Mouse (Mus musculus): Measurements from ENCODE around the gene Olfr1029.
"Not testable (repeated sequence)": the region's sequence is repeated elsewhere in the genome, so short reads cannot be mapped to it uniquely, and the experiment has no call there.

The Olfr1029 gene

DNA sequence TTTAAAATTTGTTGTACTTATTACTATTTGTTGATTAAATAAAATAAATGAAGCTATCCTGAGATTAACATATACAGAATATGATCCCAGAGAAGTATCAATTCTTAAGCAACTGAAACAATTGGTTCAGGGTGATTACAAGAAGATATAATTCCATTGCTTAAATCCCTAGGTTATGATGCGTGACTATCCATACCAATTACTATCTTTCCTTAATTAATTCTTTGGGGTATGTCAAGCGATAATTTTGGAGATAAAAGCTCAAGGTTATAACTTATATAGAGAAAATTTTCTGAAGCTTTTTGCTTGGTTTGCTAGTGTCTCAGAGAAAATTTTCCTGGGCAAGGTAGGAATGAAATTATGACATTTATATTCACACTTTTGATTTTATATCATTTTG, at the start of gene Olfr1029:
Olfr1029 (plus strand) TSS at position 301 of the 400 bp plus-strand sequence.
- no peak for DNase-seq (ENCODE audit: extremely low spot score, low read depth, low spot score)

DNA sequence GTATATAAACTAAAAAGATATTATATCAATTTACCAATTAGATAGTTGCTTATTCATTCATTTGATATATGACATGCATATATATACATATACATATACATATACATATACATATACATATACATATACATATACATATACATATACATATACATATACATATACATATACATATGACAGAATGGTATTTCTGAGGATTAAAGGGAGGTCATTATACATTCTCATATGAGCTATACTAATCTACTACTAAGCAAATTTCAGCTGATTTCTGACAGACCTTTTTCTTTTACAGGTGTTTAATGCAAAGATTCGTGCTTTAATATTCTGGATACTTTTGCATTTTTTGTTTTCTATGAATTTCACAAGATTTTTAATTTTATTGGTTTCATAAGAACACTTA, 23.6 kb upstream of the Olfr1029 start, which contains the start of gene Olfr1028:
Olfr1028 (plus strand) TSS at position 301 of the 400 bp plus-strand sequence.
- no peak for DNase-seq (ENCODE audit: extremely low spot score, low read depth, low spot score)

- no peak for DNase-seq (ENCODE audit: extremely low spot score, low read depth, low spot score)
Observed at GRCm38 (mm10) chr2:85978976-85979375, 5.3 kb downstream of the Olfr1029 start, which contains the start of gene Olfr1030. TSS of gene Olfr1030 (plus strand) at chr2:85979276.

DNA sequence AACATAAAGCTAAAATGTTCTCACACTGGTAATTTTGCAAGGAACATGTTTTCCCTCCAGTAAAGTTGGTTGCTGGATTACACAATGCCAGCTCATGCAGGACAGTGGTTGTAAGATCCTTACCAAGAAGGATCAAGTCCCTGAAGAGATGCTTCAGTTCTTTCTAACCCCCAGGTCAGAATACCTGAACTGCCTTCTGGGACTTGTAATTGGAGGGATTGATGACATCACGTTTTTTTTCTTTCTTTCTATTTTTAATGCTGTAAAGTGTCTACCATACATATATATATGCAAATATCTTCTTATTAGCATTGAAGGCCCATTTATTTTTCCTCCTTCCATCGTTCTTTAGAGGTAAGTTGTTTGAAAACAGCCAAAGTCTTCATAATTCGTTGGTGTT, 16.3 kb downstream of the Olfr1029 start, which contains the start of gene Olfr1031:
Olfr1031 (plus strand) TSS at position 301 of the 400 bp plus-strand sequence.
- no peak for DNase-seq (ENCODE audit: extremely low spot score, low read depth, low spot score)

- DNase-seq (ENCODE audit: extremely low spot score, low read depth, low spot score): no peak
Observed at GRCm38 (mm10) chr2:86005240-86005639, 31.5 kb downstream of the Olfr1029 start, which contains the start of gene Olfr1032. TSS of gene Olfr1032 (plus strand) at chr2:86005540.

DNA sequence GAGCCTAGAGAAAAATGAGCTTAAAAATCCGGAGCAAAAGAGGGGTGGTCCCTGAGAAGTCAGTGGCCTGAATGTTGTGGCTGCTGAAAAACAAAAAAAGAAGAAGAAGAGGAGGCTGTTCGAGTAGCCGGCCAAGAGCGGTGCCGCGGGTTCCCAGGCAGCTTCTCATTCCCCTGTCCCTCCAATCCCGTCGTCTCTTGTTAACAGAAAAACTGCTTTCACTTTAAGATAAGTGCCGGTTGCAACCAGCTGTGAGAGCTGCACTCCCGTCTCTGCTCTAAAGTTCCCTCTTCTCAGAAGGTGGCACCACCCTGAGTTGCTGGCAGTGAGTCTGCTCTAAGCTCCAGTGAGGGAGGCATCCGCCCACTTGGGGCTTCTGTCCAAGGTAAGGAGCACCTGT, 46.7 kb downstream of the Olfr1029 start, which contains the start of gene Olfr1033:
Olfr1033 (plus strand) TSS at position 228 of the 400 bp plus-strand sequence.
- DNase-seq (ENCODE audit: extremely low spot score, low read depth, low spot score): not testable (repeated sequence)

DNA sequence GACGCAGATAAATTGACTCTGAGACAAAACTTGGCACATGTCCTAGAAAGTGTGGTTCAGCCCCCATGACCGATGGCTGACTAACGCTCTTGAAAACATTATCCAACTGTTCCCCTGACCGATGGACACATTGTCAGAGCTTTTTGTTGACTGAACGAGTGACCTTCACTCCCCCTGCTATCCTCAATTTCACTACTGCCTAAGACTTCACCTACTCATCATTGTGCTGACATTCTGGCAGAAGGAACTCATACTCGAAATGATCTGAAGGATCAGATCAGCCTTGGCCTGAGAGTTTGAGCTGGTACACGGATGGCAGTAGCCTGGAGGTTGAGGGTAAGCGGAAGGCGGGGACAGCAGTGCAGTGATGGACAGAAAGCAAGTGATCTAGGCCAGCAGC, 47.8 kb downstream of the Olfr1029 start:
- DNase-seq (ENCODE audit: extremely low spot score, low read depth, low spot score): not testable (repeated sequence)

Measured in hindlimb bud, embryonic 11.5 days (tissue).